Mouse (Mus musculus) macrophage (primary cell): Measurements from ENCODE around the gene Rbbp7. TPM values are rescaled to one million over a fixed set of nuclear protein-coding genes. Genes with fewer than 3 reads are reported as not detected.

Source experiments
- H3K27ac ChIP-seq: fragments of 350-480 bp; formaldehyde crosslinking; 2 replicates; pipeline ENCODE4 v1.9.0; 2021
- H3K36me3 ChIP-seq: fragments of 350-480 bp; formaldehyde crosslinking; 2 replicates; pipeline ENCODE4 v1.9.0; 2021; ENCODE audit errors: inconsistent target
- H3K4me3 ChIP-seq: fragments of 350-480 bp; formaldehyde crosslinking; 2 replicates; pipeline ENCODE4 v1.9.0; 2021; ENCODE audit errors: inconsistent target
- H3K79me2 ChIP-seq: fragments of 350-480 bp; formaldehyde crosslinking; 2 replicates; pipeline ENCODE4 v1.9.0; 2021; ENCODE audit errors: inconsistent target
- WGBS: methylation state at CpG from one replicate; pipeline ENCODE4 v1.1.7; 2026; ENCODE audit warnings: inconsistent platforms; ENCODE audit not compliant: missing documents; 5-methylcytosine and 5-hydroxymethylcytosine counted together
- polyA plus RNA-seq: library from polyadenylated mRNA; stranded (reverse); fragments of 250-400 nt; gene quantifications from 3 replicates; pipeline ENCODE4 v1.2.4, GENCODE M21; 2018; ENCODE audit warnings: inconsistent platforms
- total RNA-seq, 78 experiments: library from RNA; depleted of rRNA; stranded (reverse); fragments of 250-400 nt; gene quantifications; 1 replicate in 9 of 78; 2 replicates in 24 of 78; 3 replicates in 43 of 78; 4 replicates in 2 of 78; pipeline ENCODE4 v1.2.4; 2018; ENCODE audit warnings: inconsistent platforms in 56 of 78

Rbbp7 gene
- total RNA-seq (2018; cell fraction: chromatin; rRNA removed), result 10 to 100 TPM; 12.7 to 63.7 (median 30.6) TPM
- 10 to 100 TPM; 56.8 to 92.3 (median 68.6) TPM for total RNA-seq (2018; cell fraction: cytosol; rRNA removed)
- total RNA-seq (2018; cell fraction: nucleus; rRNA removed), result 10 to 100 TPM; 23.0 to 94.7 (median 37.4) TPM
- polyA plus RNA-seq, result 61.1 to 131 TPM (median 79.3 TPM) in 3 replicates

- Histone ChIP-seq H3K27ac (peak within 1 kb of the TSS; percentile 75), H3K4me3 (peak within 1 kb of the TSS; percentile 54), H3K79me2 (peaks cover 44% of the 10 kb centered on the region), H3K36me3 (no peaks in the 10 kb centered on the region)
- WGBS, result 22% methylated on average over 39 of the region's 100 CpGs
Measured at GRCm38 (mm10) chrX:162760115-162760942, at the start of gene Rbbp7. Rbbp7 (plus strand) TSS chrX:162760402.

GRCm38 (mm10) chrX:162717837-162718236 lies 42.4 kb upstream of the Rbbp7 start:
- H3K27ac ChIP-seq, result no peak overlapping the region
- H3K4me3 ChIP-seq, result no peak overlapping the region
- H3K36me3 ChIP-seq, result no peaks in the 10 kb centered on the region
- H3K79me2 ChIP-seq, result no peaks in the 10 kb centered on the region
- 36% methylated on average over 5 of the region's 5 CpGs for WGBS

GRCm38 (mm10) chrX:162719615-162720014 lies 40.6 kb upstream of the Rbbp7 start:
- WGBS, result 46% methylated on average over 2 of the region's 2 CpGs
- Histone ChIP-seq H3K4me3 (no peak overlapping the region), H3K36me3 (no peaks in the 10 kb centered on the region), H3K27ac (no peak overlapping the region), H3K79me2 (no peaks in the 10 kb centered on the region)

GRCm38 (mm10) chrX:162727367-162727777 lies 32.8 kb upstream of the Rbbp7 start:
- 78% methylated on average over 13 of the region's 13 CpGs for WGBS
- Histone ChIP-seq H3K36me3 (no peaks in the 10 kb centered on the region), H3K79me2 (no peaks in the 10 kb centered on the region), H3K27ac (no peak overlapping the region), H3K4me3 (no peak overlapping the region)

- Histone ChIP-seq H3K27ac (no peak overlapping the region), H3K4me3 (no peak overlapping the region), H3K36me3 (no peaks in the 10 kb centered on the region), H3K79me2 (no peaks in the 10 kb centered on the region)
- 83% methylated on average over 9 of the region's 9 CpGs for WGBS
Measured at GRCm38 (mm10) chrX:162727795-162728194, 32.4 kb upstream of the Rbbp7 start.

- H3K4me3 ChIP-seq, result no peak overlapping the region
- 81% methylated on average over 7 of the region's 7 CpGs for WGBS
- no peak overlapping the region for H3K27ac ChIP-seq
- H3K79me2 ChIP-seq, result no peaks in the 10 kb centered on the region
- H3K36me3 ChIP-seq, result no peaks in the 10 kb centered on the region
Measured at GRCm38 (mm10) chrX:162728228-162728627, 32.0 kb upstream of the Rbbp7 start.

- Histone ChIP-seq H3K36me3 (no peaks in the 10 kb centered on the region), H3K79me2 (no peaks in the 10 kb centered on the region), H3K4me3 (no peak overlapping the region), H3K27ac (no peak overlapping the region)
- WGBS, result 91% methylated on average over 3 of the region's 4 CpGs
Measured at GRCm38 (mm10) chrX:162730031-162730430, 30.2 kb upstream of the Rbbp7 start.

- 27% methylated on average over 25 of the region's 25 CpGs for WGBS
- peak overlapping the region; percentile 33 for H3K4me3 ChIP-seq
Measured at GRCm38 (mm10) chrX:162734997-162735929, 24.9 kb upstream of the Rbbp7 start.

GRCm38 (mm10) chrX:162736140-162736659 lies 24.0 kb upstream of the Rbbp7 start:
- Histone ChIP-seq H3K4me3 (peak overlapping the region; percentile 33; the same call in 1 of the 2 replicates), H3K27ac (peak overlapping the region; percentile 49; the same call in 1 of the 2 replicates), H3K36me3 (no peaks in the 10 kb centered on the region), H3K79me2 (no peaks in the 10 kb centered on the region)
- WGBS, result 45% methylated on average over 9 of the region's 9 CpGs

More at GRCm38 (mm10) chrX:162734997-162735929, 24.9 kb upstream of the Rbbp7 start:
- Histone ChIP-seq H3K79me2 (no peaks in the 10 kb centered on the region), H3K36me3 (no peaks in the 10 kb centered on the region), H3K27ac (peak overlapping the region; percentile 49)

GRCm38 (mm10) chrX:162748696-162749420 lies 11.3 kb upstream of the Rbbp7 start:
- H3K79me2 ChIP-seq, result no peaks in the 10 kb centered on the region
- H3K4me3 ChIP-seq, result no peak overlapping the region
- 88% methylated on average over 9 of the region's 9 CpGs for WGBS
- no peaks in the 10 kb centered on the region for H3K36me3 ChIP-seq
- H3K27ac ChIP-seq, result no peak overlapping the region

- Histone ChIP-seq H3K36me3 (no peaks in the 10 kb centered on the region), H3K79me2 (no peaks in the 10 kb centered on the region), H3K27ac (no peak overlapping the region), H3K4me3 (no peak overlapping the region)
- 79% methylated on average over 2 of the region's 2 CpGs for WGBS
Measured at GRCm38 (mm10) chrX:162752418-162752817, 7.8 kb upstream of the Rbbp7 start.

- H3K4me3 ChIP-seq, result no peak overlapping the region
- H3K79me2 ChIP-seq, result no peaks in the 10 kb centered on the region
- 95% methylated on average over 4 of the region's 4 CpGs for WGBS
- H3K36me3 ChIP-seq, result no peaks in the 10 kb centered on the region
- no peak overlapping the region for H3K27ac ChIP-seq
Measured at GRCm38 (mm10) chrX:162754314-162754713, 5.9 kb upstream of the Rbbp7 start.

GRCm38 (mm10) chrX:162756058-162756457 lies 4.1 kb upstream of the Rbbp7 start:
- 90% methylated on average over 6 of the region's 7 CpGs for WGBS

More at GRCm38 (mm10) chrX:162756058-162756457, 4.1 kb upstream of the Rbbp7 start:
- H3K79me2 ChIP-seq, result peaks cover 1% of the 10 kb centered on the region
- no peak overlapping the region for H3K27ac ChIP-seq
- H3K4me3 ChIP-seq, result no peak overlapping the region
- no peaks in the 10 kb centered on the region for H3K36me3 ChIP-seq
